Mouse (Mus musculus) splenic B cell, adult 2 months (primary cell): ENCODE measurements around the gene AI597479.
"Not testable (repeated sequence)": the region's sequence is repeated elsewhere in the genome, so short reads cannot be mapped to it uniquely, and the experiment has no call there.

Experiments used
- DNase-seq: peaks from one replicate; pipeline ENCODE4 v3.0.0-alpha.2; 2011; ENCODE audit warnings: low read depth, low spot score
- H3K27me3 ChIP-seq: 2 replicates; pipeline ENCODE4 v1.6.1; 2012; ENCODE audit warnings: mild to moderate bottlenecking, low read length, moderate library complexity, mixed read lengths; ENCODE audit not compliant: control insufficient read depth, poor library complexity, insufficient read depth, severe bottlenecking
- H3K36me3 ChIP-seq: 2 replicates; pipeline ENCODE4 v1.6.1; 2012; ENCODE audit warnings: mild to moderate bottlenecking, low read length, moderate library complexity, mixed read lengths; ENCODE audit not compliant: control insufficient read depth, poor library complexity, insufficient read depth, severe bottlenecking

AI597479 gene

GRCm38 (mm10) chr1:43092056-43093015, 6.2 kb upstream of the AI597479 start:
- DNase-seq = peak; percentile 58
- Histone ChIP-seq H3K27me3 (no peaks in the 10 kb centered on the region), H3K36me3 (no peaks in the 10 kb centered on the region)

GRCm38 (mm10) chr1:43094206-43094605, 4.3 kb upstream of the AI597479 start:
- DNase-seq = no peak
- Histone ChIP-seq H3K27me3 (no peaks in the 10 kb centered on the region; the same call in 1 of the 2 replicates), H3K36me3 (no peaks in the 10 kb centered on the region)

- Histone ChIP-seq H3K36me3 (peaks cover 13% of the 10 kb centered on the region), H3K27me3 (no peaks in the 10 kb centered on the region)
- DNase-seq = no peak
These were observed 10.2 kb downstream of the AI597479 start for GRCm38 (mm10) chr1:43108729-43109128.

- peak; percentile 82 for DNase-seq
- H3K27me3 ChIP-seq = no peaks in the 10 kb centered on the region
- H3K36me3 ChIP-seq = peaks cover 17% of the 10 kb centered on the region
These were observed 12.0 kb downstream of the AI597479 start for GRCm38 (mm10) chr1:43110556-43110955.

GRCm38 (mm10) chr1:43112882-43113281, 14.4 kb downstream of the AI597479 start:
- H3K27me3 ChIP-seq = no peaks in the 10 kb centered on the region
- DNase-seq = peak; percentile 66
- peaks cover 18% of the 10 kb centered on the region for H3K36me3 ChIP-seq

GRCm38 (mm10) chr1:43117435-43117834, 18.9 kb downstream of the AI597479 start:
- no peak for DNase-seq
- no peaks in the 10 kb centered on the region for H3K27me3 ChIP-seq
- peaks cover 12% of the 10 kb centered on the region for H3K36me3 ChIP-seq

- DNase-seq = no peak
- Histone ChIP-seq H3K36me3 (peaks cover 6% of the 10 kb centered on the region), H3K27me3 (no peaks in the 10 kb centered on the region)
These were observed 22.4 kb downstream of the AI597479 start for GRCm38 (mm10) chr1:43120950-43121349.

- no peaks in the 10 kb centered on the region for H3K27me3 ChIP-seq
- H3K36me3 ChIP-seq = no peaks in the 10 kb centered on the region; the same call in 1 of the 2 replicates
- no peak for DNase-seq
These were observed 24.1 kb downstream of the AI597479 start for GRCm38 (mm10) chr1:43122616-43123015.

GRCm38 (mm10) chr1:43124726-43125125, 26.2 kb downstream of the AI597479 start:
- H3K36me3 ChIP-seq = no peaks in the 10 kb centered on the region
- DNase-seq = no peak
- no peaks in the 10 kb centered on the region for H3K27me3 ChIP-seq

- Histone ChIP-seq H3K36me3 (no peaks in the 10 kb centered on the region), H3K27me3 (no peaks in the 10 kb centered on the region)
- DNase-seq = no peak
These were observed 28.7 kb downstream of the AI597479 start for GRCm38 (mm10) chr1:43127196-43127595.

- Histone ChIP-seq H3K27me3 (no peaks in the 10 kb centered on the region), H3K36me3 (no peaks in the 10 kb centered on the region)
- no peak for DNase-seq
These were observed 29.5 kb downstream of the AI597479 start for GRCm38 (mm10) chr1:43127820-43128610.

- H3K27me3 ChIP-seq = no peaks in the 10 kb centered on the region
- H3K36me3 ChIP-seq = no peaks in the 10 kb centered on the region
- DNase-seq = no peak
These were observed 31.9 kb downstream of the AI597479 start for GRCm38 (mm10) chr1:43130219-43130981.

GRCm38 (mm10) chr1:43131591-43131990, 33.1 kb downstream of the AI597479 start:
- Histone ChIP-seq H3K27me3 (no peaks in the 10 kb centered on the region), H3K36me3 (no peaks in the 10 kb centered on the region)
- DNase-seq = no peak

- not testable (repeated sequence) for DNase-seq, H3K36me3 ChIP-seq, H3K27me3 ChIP-seq
These were observed 38.0 kb downstream of the AI597479 start for GRCm38 (mm10) chr1:43136488-43137029.
